Mouse (Mus musculus) CH12.LX (cell line): ENCODE measurements around the gene Atrnl1. TPM values are rescaled to one million over a fixed set of nuclear protein-coding genes. Genes with fewer than 3 reads are reported as not detected.

Experiments used
- DNase-seq: peaks from one replicate; pipeline ENCODE4 v3.0.0-alpha.2; 2013; ENCODE audit errors: extremely low read depth
- H3K27ac ChIP-seq: 2 replicates; pipeline ENCODE4 v1.5.1; 2012; ENCODE audit warnings: low read depth, mild to moderate bottlenecking, control low read depth, moderate library complexity; ENCODE audit not compliant: insufficient read depth
- H3K27me3 ChIP-seq: replicated peaks from 2 replicates; pipeline ENCODE3; 2012; ENCODE audit warnings: inconsistent platforms
- H3K36me3 ChIP-seq, 2 experiments: replicated peaks in 1 of 2; 2 replicates each; pipeline versions ENCODE3 to v1.6.1; 2012; ENCODE audit warnings: inconsistent platforms in 1 of 2, low read length in 1 of 2, mild to moderate bottlenecking in 1 of 2, mixed read lengths in 1 of 2, moderate library complexity in 1 of 2; ENCODE audit not compliant: control insufficient read depth in 1 of 2, insufficient read depth in 1 of 2
- H3K4me1 ChIP-seq, 2 experiments: 2 replicates each; pipeline ENCODE4 v1.6.1; 2012; ENCODE audit warnings: inconsistent platforms in 1 of 2, moderate library complexity in 1 of 2; ENCODE audit not compliant: insufficient read depth in 2 of 2, control insufficient read depth in 1 of 2
- H3K4me2 ChIP-seq: 2 replicates; pipeline ENCODE4 v1.6.1; 2012; ENCODE audit warnings: low read depth, mild to moderate bottlenecking, control low read depth; ENCODE audit not compliant: poor library complexity, insufficient read depth, severe bottlenecking
- H3K4me3 ChIP-seq, 3 experiments: fragments of 150-350 bp in 1 of 3; sonication (generic) in 1 of 3; replicated peaks in 1 of 3; 2 replicates each; pipeline versions ENCODE3 to v1.5.1; 2011 to 2012; ENCODE audit warnings: low read depth in 2 of 3, low read length in 2 of 3, mild to moderate bottlenecking in 2 of 3, moderate library complexity in 2 of 3, control low read depth in 1 of 3, improper control_type of control experiment in 1 of 3, inconsistent platforms in 1 of 3, mixed read lengths in 1 of 3; ENCODE audit not compliant: poor library complexity in 1 of 3
- H3K79me2 ChIP-seq: replicated peaks from 2 replicates; pipeline ENCODE4 v1.6.1; 2012; ENCODE audit warnings: mild to moderate bottlenecking, moderate library complexity; ENCODE audit not compliant: control insufficient read depth, poor library complexity, insufficient read depth, severe bottlenecking; ENCODE audit errors: extremely low read depth
- H3K9ac ChIP-seq: 2 replicates; pipeline ENCODE4 v1.6.1; 2012; ENCODE audit warnings: low read depth, mild to moderate bottlenecking, control low read depth, moderate library complexity; ENCODE audit not compliant: insufficient read depth
- H3K9me3 ChIP-seq: replicated peaks from 2 replicates; pipeline ENCODE3; 2012; ENCODE audit warnings: low read length, inconsistent platforms, mixed read lengths
- BHLHE40 ChIP-seq: IDR thresholded peaks from 2 replicates; pipeline ENCODE4 v1.6.1; 2011; ENCODE audit warnings: mild to moderate bottlenecking, low read depth, low read length, improper control_type of control experiment
- CTCF ChIP-seq, 2 experiments: IDR thresholded peaks in 1 of 2; conservative IDR thresholded peaks in 1 of 2; 2 replicates each; pipeline ENCODE4 v1.5.1; 2011 to 2012; ENCODE audit warnings: low read depth in 2 of 2, low read length in 2 of 2, improper control_type of control experiment in 1 of 2, inconsistent platforms in 1 of 2, mild to moderate bottlenecking in 1 of 2, moderate library complexity in 1 of 2
- ELF1 ChIP-seq: IDR thresholded peaks from 2 replicates; pipeline ENCODE4 v1.6.1; 2014; ENCODE audit warnings: low read depth, mild to moderate bottlenecking, inconsistent platforms, low read length, improper control_type of control experiment
- ETS1 ChIP-seq: conservative IDR thresholded peaks from 2 replicates; pipeline ENCODE4 v1.6.1; 2012; ENCODE audit warnings: low read depth, mild to moderate bottlenecking, inconsistent platforms, low read length, improper control_type of control experiment, moderate library complexity
- GABPA ChIP-seq: IDR thresholded peaks from 2 replicates; pipeline ENCODE4 v1.6.1; 2012; ENCODE audit warnings: low read depth, low read length, improper control_type of control experiment, inconsistent platforms; ENCODE audit not compliant: insufficient replicate concordance
- HCFC1 ChIP-seq: IDR thresholded peaks from 2 replicates; pipeline ENCODE4 v1.6.1; 2012; ENCODE audit warnings: low read depth, mild to moderate bottlenecking, inconsistent platforms, low read length, improper control_type of control experiment
- IRF4 ChIP-seq: IDR thresholded peaks from 2 replicates; pipeline ENCODE4 v1.6.1; 2014; ENCODE audit warnings: low read depth, mild to moderate bottlenecking, inconsistent platforms, low read length, improper control_type of control experiment
- JUN ChIP-seq: IDR thresholded peaks from 2 replicates; pipeline ENCODE4 v1.6.1; 2011; ENCODE audit warnings: low read depth, mild to moderate bottlenecking, low read length, improper control_type of control experiment, moderate library complexity; ENCODE audit not compliant: insufficient read depth
- KAT2A ChIP-seq: IDR thresholded peaks from 2 replicates; pipeline ENCODE4 v1.6.1; 2012; ENCODE audit warnings: low read length, improper control_type of control experiment, inconsistent platforms; ENCODE audit not compliant: insufficient replicate concordance
- MAZ ChIP-seq: IDR thresholded peaks from 2 replicates; pipeline ENCODE4 v1.6.1; 2012; ENCODE audit warnings: low read depth, mild to moderate bottlenecking, inconsistent platforms, low read length, improper control_type of control experiment, moderate library complexity
- MEF2A ChIP-seq: IDR thresholded peaks from 2 replicates; pipeline ENCODE4 v1.6.1; 2014; ENCODE audit warnings: low read depth, mild to moderate bottlenecking, inconsistent platforms, low read length, improper control_type of control experiment, borderline replicate concordance
- MXI1 ChIP-seq: IDR thresholded peaks from 2 replicates; pipeline ENCODE4 v1.6.1; 2011; ENCODE audit warnings: mild to moderate bottlenecking, low read depth, low read length, improper control_type of control experiment
- PAX5 ChIP-seq: IDR thresholded peaks from 2 replicates; pipeline ENCODE4 v1.6.1; 2012; ENCODE audit warnings: low read length, inconsistent platforms, mixed read lengths
- POLR2A ChIP-seq: IDR thresholded peaks from 2 replicates; pipeline ENCODE4 v1.6.1; 2011; ENCODE audit warnings: low read depth, mild to moderate bottlenecking, improper control_type of control experiment, low read length
- POLR2AphosphoS2 ChIP-seq: IDR thresholded peaks from 2 replicates; pipeline ENCODE4 v1.6.1; 2011; ENCODE audit warnings: low read depth, low read length, improper control_type of control experiment
- SIN3A ChIP-seq: IDR thresholded peaks from 2 replicates; pipeline ENCODE4 v1.6.1; 2012; ENCODE audit warnings: low read length, improper control_type of control experiment, inconsistent platforms
- TBP ChIP-seq: conservative IDR thresholded peaks from 2 replicates; pipeline ENCODE4 v1.6.1; 2011; ENCODE audit warnings: low read depth, low read length, improper control_type of control experiment
- UBTF ChIP-seq: IDR thresholded peaks from 2 replicates; pipeline ENCODE4 v1.6.1; 2012; ENCODE audit warnings: low read depth, mild to moderate bottlenecking, inconsistent platforms, low read length, improper control_type of control experiment, moderate library complexity
- USF1 ChIP-seq: IDR thresholded peaks from 2 replicates; pipeline ENCODE4 v1.6.1; 2014; ENCODE audit warnings: low read depth, mild to moderate bottlenecking, inconsistent platforms, low read length, improper control_type of control experiment
- ZC3H11A ChIP-seq: IDR thresholded peaks from 2 replicates; pipeline ENCODE4 v1.6.1; 2012; ENCODE audit warnings: low read depth, mild to moderate bottlenecking, inconsistent platforms, low read length, improper control_type of control experiment
- ZKSCAN1 ChIP-seq: IDR thresholded peaks from 2 replicates; pipeline ENCODE4 v1.6.1; 2012; ENCODE audit warnings: low read depth, inconsistent platforms, low read length, improper control_type of control experiment, borderline replicate concordance
- ZMIZ1 ChIP-seq: IDR thresholded peaks from 2 replicates; pipeline ENCODE4 v1.6.1; 2012; ENCODE audit warnings: low read depth, mild to moderate bottlenecking, inconsistent platforms, low read length, improper control_type of control experiment
- dilution Hi-C: fragments of 300-500 bp; cut with MboI; formaldehyde crosslinking; loops from 2 replicates; pipeline ENCODE4 v1.14.3; 2020; ENCODE audit warnings: low sequenced_read_pairs; ENCODE audit not compliant: extremely low pct_unique_long_range_greater_than_20kb, extremely low pct_ligation_motif_present
- in situ Hi-C: fragments of 300-500 bp; cut with MboI; formaldehyde crosslinking; loops from 3 replicates; pipeline ENCODE4 v1.14.3; 2019; ENCODE audit warnings: low sequenced_read_pairs, low pct_ligation_motif_present, low pct_unique_long_range_greater_than_20kb, mixed read lengths
- polyA plus RNA-seq: library from polyadenylated mRNA; unstranded; fragments of >175 nt; gene quantifications from 2 replicates; pipeline ENCODE4 v1.2.1, GENCODE M21; 2012; ENCODE audit warnings: low read depth; ENCODE audit not compliant: insufficient read length
- total RNA-seq, 2 experiments: library from RNA; depleted of rRNA; stranded (reverse); fragments of 300-350 nt in 1 of 2; fragments of >200 nt in 1 of 2; gene quantifications; 2 replicates each; pipeline ENCODE4 v1.2.3; 2012 to 2014

Gene Atrnl1
- total and polyA plus RNA-seq, 3 experiments = 1.9 TPM

DNA sequence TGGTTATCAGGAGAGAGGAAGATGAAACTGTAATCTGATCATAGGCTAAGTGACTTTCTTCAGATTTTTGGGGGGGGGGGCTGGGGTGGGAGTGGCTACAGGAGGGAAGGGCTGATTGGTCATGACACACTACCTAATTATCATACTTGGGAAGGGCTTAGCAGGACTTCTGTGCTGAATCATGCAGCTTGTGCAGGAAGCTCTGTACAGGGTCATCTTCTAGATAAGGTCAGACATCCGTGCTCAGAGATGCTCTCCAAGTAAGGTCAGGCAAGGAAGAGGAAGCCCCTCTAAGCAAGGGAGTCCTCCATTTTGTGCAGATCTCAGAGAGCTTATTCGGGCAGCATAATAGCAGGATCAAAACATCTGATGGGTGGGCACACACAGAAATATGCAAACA is 454.7 kb downstream of the Atrnl1 start:
- TF ChIP-seq PAX5 (no peak), UBTF (no peak), GABPA (no peak), POLR2A (no peak), BHLHE40 (no peak), ZMIZ1 (no peak), SIN3A (no peak), ELF1 (no peak), ZKSCAN1 (no peak), USF1 (no peak), CTCF (conservative IDR thresholded peaks at IDR 0.05 in 1 of 2, IDR thresholded peaks at IDR 0.05 in 1 of 2; ENCODE audit: low read depth in 2 of 2, low read length in 2 of 2) (no peak), MEF2A (no peak)
- in situ Hi-C loops = loop anchor here (25.0 kb wide), 1 partner anchor 397 kb away; the partner anchor contains the start of gene Gfra1

GRCm38 (mm10) chr19:58068114-58068513 is 457.3 kb downstream of the Atrnl1 start:
- H3K9me3 ChIP-seq = no peaks in the 10 kb centered on the region
- H3K9ac ChIP-seq = no peak overlapping the region
- no peak overlapping the region for H3K27ac ChIP-seq
- dilution Hi-C loops (no loop called here), in situ Hi-C loops (loop anchor here (25.0 kb wide), 1 partner anchor 394 kb away; the partner anchor contains the start of gene Gfra1)
- DNase-seq = no peak
- no peaks in the 10 kb centered on the region for H3K27me3 ChIP-seq
- TF ChIP-seq TBP (no peak), USF1 (no peak), JUN (no peak), BHLHE40 (no peak), ZKSCAN1 (no peak), MAZ (no peak), KAT2A (no peak), HCFC1 (no peak), ETS1 (no peak), ZC3H11A (no peak), IRF4 (no peak), MXI1 (no peak), POLR2AphosphoS2 (no peak)
- no peaks in the 10 kb centered on the region for H3K79me2 ChIP-seq
- H3K4me3 ChIP-seq = no peak overlapping the region
- H3K36me3 ChIP-seq = no peaks in the 10 kb centered on the region
- H3K4me2 ChIP-seq = no peak overlapping the region
- peaks cover 3 to 10% of the 10 kb centered on the region in 2 experiments for H3K4me1 ChIP-seq

More for the DNA sequence above, 454.7 kb downstream of the Atrnl1 start:
- Histone ChIP-seq H3K79me2 (no peaks in the 10 kb centered on the region), H3K27ac (no peak overlapping the region), H3K27me3 (no peaks in the 10 kb centered on the region), H3K4me1 (no peaks in the 10 kb centered on the region), H3K36me3 (no peaks in the 10 kb centered on the region), H3K4me3 (no peak overlapping the region), H3K4me2 (no peak overlapping the region), H3K9me3 (no peaks in the 10 kb centered on the region), H3K9ac (no peak overlapping the region)
- DNase-seq = no peak
- dilution Hi-C loops = no loop called here
